ENCODE assay signal across 23 mouse cellular contexts in genomic region chr3:53292979-53293378, GRCm38 (mm10).
"Had no signal": no experiment of that assay in that cellular context is flagged by ENCODE, and none has a peak within 500 bp of the region (broad histone marks: within the 10 kb centered on the region; RNA-seq: fewer than 3 reads in every experiment).

No protein-coding gene starts in this region.

- H3K4me3 ChIP-seq: limb, embryonic 12.5 days; limb, embryonic 15.5 days; megakaryocyte, embryonic 14.5 days; midbrain, embryonic 10.5 days; midbrain, embryonic 15.5 days; neural tube, embryonic 12.5 days; neural tube, embryonic 15.5 days; stomach, embryonic 15.5 days had no signal

- H3K4me2 ChIP-seq: limb, embryonic 12.5 days; limb, embryonic 15.5 days; liver, embryonic 11.5 days; lung, embryonic 14.5 days; midbrain, embryonic 15.5 days; neural tube, embryonic 12.5 days; neural tube, embryonic 15.5 days; stomach, embryonic 15.5 days had no signal

- H3K27me3 ChIP-seq: limb, embryonic 12.5 days; limb, embryonic 15.5 days; megakaryocyte, embryonic 14.5 days; midbrain, embryonic 15.5 days; neural tube, embryonic 12.5 days; neural tube, embryonic 15.5 days; stomach, embryonic 15.5 days had no signal

- H3K9me3 ChIP-seq: limb, embryonic 15.5 days; midbrain, embryonic 10.5 days; midbrain, embryonic 15.5 days; neural tube, embryonic 12.5 days; neural tube, embryonic 15.5 days; stomach, embryonic 15.5 days had no signal

- DNase-seq: kidney, adult 9 months; left cerebral cortex, postnatal 4 days; liver, postnatal 0 days; lung, postnatal 36 days; right cerebral cortex, adult 18-20 months; right cerebral cortex, postnatal 25 days; spleen, adult 18-20 months; thymus, adult 2 months; thymus, postnatal 14 days; thymus, postnatal 4 days had no signal

- H3K36me3 ChIP-seq: limb, embryonic 12.5 days; limb, embryonic 15.5 days; midbrain, embryonic 10.5 days; midbrain, embryonic 15.5 days; neural tube, embryonic 12.5 days; neural tube, embryonic 15.5 days; stomach, embryonic 15.5 days had no signal

- ATAC-seq: intestine, postnatal 0 days; liver, postnatal 0 days; lung, postnatal 0 days; midbrain, embryonic 15.5 days had no signal

- H3K9ac ChIP-seq: limb, embryonic 12.5 days; limb, embryonic 15.5 days; liver, embryonic 14.5 days; liver, postnatal 0 days; lung, embryonic 14.5 days; midbrain, embryonic 15.5 days; neural tube, embryonic 12.5 days; neural tube, embryonic 15.5 days; stomach, embryonic 15.5 days had no signal

- H3K4me1 ChIP-seq: megakaryocyte, embryonic 14.5 days; midbrain, embryonic 15.5 days; stomach, embryonic 15.5 days had no signal

- H3K27ac ChIP-seq: limb, embryonic 12.5 days; limb, embryonic 15.5 days; liver, embryonic 14.5 days; midbrain, embryonic 10.5 days; midbrain, embryonic 15.5 days; neural tube, embryonic 12.5 days; neural tube, embryonic 15.5 days had no signal
